ENCODE assay signal across 26 mouse cellular contexts in genomic region chr1:130085910-130086309, GRCm38 (mm10).
A peak's percentile ranks its signal among the peaks of the same experiment; 100 is the strongest.
DNase-seq lines count a peak whose midpoint lies in the region; ATAC-seq and TF ChIP-seq lines count a peak whose summit lies in the region.
"Had no signal": no experiment of that assay in that cellular context is flagged by ENCODE, and none has a peak within 500 bp of the region (broad histone marks: within the 10 kb centered on the region; RNA-seq: fewer than 3 reads in every experiment).

No protein-coding gene starts in this region.

- no peak for TF ChIP-seq CTCF in lung, embryonic 14.5 days (IDR thresholded peaks at IDR 0.05; ENCODE audit: low read depth)
- TF ChIP-seq CTCF in lung, postnatal 0 days (IDR thresholded peaks at IDR 0.05), result no peak

- DNase-seq in lung, embryonic 14.5 days, result peak; percentile 76
- no peak for DNase-seq in lung, postnatal 25 days (ENCODE audit: low spot score)
- DNase-seq in lung, postnatal 0 days (ENCODE audit: low spot score), result peak; percentile 21
- no peak for DNase-seq in lung, postnatal 10 days
- DNase-seq in layer of hippocampus, adult 9-10 months (ENCODE audit: low spot score), result peak; percentile 25
- DNase-seq in telencephalon, adult 2 months (ENCODE audit: low read depth, low spot score), result peak; percentile 10
- no peak for DNase-seq in cerebellum, adult 11-12 months
- DNase-seq: adrenal gland, adult 8-10 months; adrenal gland, postnatal 25 days; cerebellum, adult 18-20 months; cerebellum, adult 9-10 months; cerebellum, postnatal 14 days; forebrain, postnatal 0 days; gastrocnemius, adult 2 months; gastrocnemius, postnatal 14 days; heart, adult 11 months; heart, postnatal 10 days; heart, postnatal 36 days had no signal

- no peaks in the 10 kb centered on the region for H3K9me3 ChIP-seq in lung, embryonic 14.5 days (ENCODE audit: low read depth, low read length)
- no peaks in the 10 kb centered on the region for H3K9me3 ChIP-seq in lung, postnatal 0 days (ENCODE audit: low read length)
- H3K9me3 ChIP-seq: heart, embryonic 12.5 days; heart, embryonic 15.5 days; hindbrain, embryonic 10.5 days; hindbrain, embryonic 13.5 days had no signal

- no peaks in the 10 kb centered on the region for H3K27me3 ChIP-seq in lung, embryonic 14.5 days (ENCODE audit: insufficient read depth, low read length)
- H3K27me3 ChIP-seq in lung, postnatal 0 days (replicated peaks; ENCODE audit: insufficient read depth, low read length), result no peaks in the 10 kb centered on the region
- H3K27me3 ChIP-seq: heart, embryonic 12.5 days; heart, embryonic 15.5 days; hindbrain, embryonic 13.5 days had no signal

- ATAC-seq in lung, embryonic 14.5 days (ENCODE audit: insufficient read depth), result peak; percentile 74
- no peak for ATAC-seq in lung, postnatal 0 days
- ATAC-seq in inflammation-experienced regulatory T-cells, adult 6 months, result no peak
- ATAC-seq: activated CD4-positive, CD25-positive, alpha-beta regulatory T cell, adult 4 months; CD4-positive, CD25-positive, alpha-beta regulatory T cell, adult 4 months; forebrain, embryonic 14.5 days; forebrain, postnatal 0 days had no signal

- TF ChIP-seq EP300 in lung, postnatal 0 days (IDR thresholded peaks at IDR 0.05), result no peak

- H3K4me1 ChIP-seq in lung, embryonic 14.5 days (ENCODE audit: insufficient read depth), result no peaks in the 10 kb centered on the region
- H3K4me1 ChIP-seq in lung, postnatal 0 days (ENCODE audit: insufficient read depth, low read depth, low read length), result no peaks in the 10 kb centered on the region
- H3K4me1 ChIP-seq: heart, embryonic 12.5 days; heart, embryonic 15.5 days; hindbrain, embryonic 10.5 days; hindbrain, embryonic 13.5 days had no signal

- H3K9ac ChIP-seq in lung, embryonic 14.5 days, result no peak overlapping the region
- H3K9ac ChIP-seq in lung, postnatal 0 days (replicated peaks; ENCODE audit: low read depth), result no peak overlapping the region
- H3K9ac ChIP-seq: forebrain, postnatal 0 days; heart, embryonic 12.5 days; heart, embryonic 15.5 days; hindbrain, embryonic 13.5 days had no signal

- 36% methylated on average over 2 of the region's 2 CpGs for WGBS in lung, embryonic 14.5 days
- WGBS in lung, postnatal 0 days, result 63% methylated on average over 2 of the region's 2 CpGs

- H3K27ac ChIP-seq in lung, embryonic 14.5 days (ENCODE audit: low read depth), result no peak overlapping the region
- no peak overlapping the region for H3K27ac ChIP-seq in lung, postnatal 0 days (ENCODE audit: low read length)
- H3K27ac ChIP-seq: gastrocnemius, adult 2 months; heart, embryonic 15.5 days; hindbrain, embryonic 10.5 days; hindbrain, embryonic 13.5 days had no signal

- H3K4me2 ChIP-seq in lung, embryonic 14.5 days, result no peak overlapping the region
- no peak overlapping the region for H3K4me2 ChIP-seq in lung, postnatal 0 days (replicated peaks; ENCODE audit: low read depth, low read length)
- H3K4me2 ChIP-seq: heart, embryonic 12.5 days; heart, embryonic 15.5 days; hindbrain, embryonic 13.5 days had no signal

- no peaks in the 10 kb centered on the region for H3K36me3 ChIP-seq in lung, embryonic 14.5 days (ENCODE audit: insufficient read depth)
- H3K36me3 ChIP-seq in lung, postnatal 0 days (ENCODE audit: insufficient read depth, low read length), result no peaks in the 10 kb centered on the region
- H3K36me3 ChIP-seq: heart, embryonic 12.5 days; heart, embryonic 15.5 days; hindbrain, embryonic 10.5 days; hindbrain, embryonic 13.5 days had no signal

- H3K4me3 ChIP-seq in lung, embryonic 14.5 days (ENCODE audit: low read depth, low read length), result no peak overlapping the region
- H3K4me3 ChIP-seq in lung, postnatal 0 days (ENCODE audit: low read depth, low read length), result no peak overlapping the region
- H3K4me3 ChIP-seq: gastrocnemius, adult 2 months; heart, embryonic 12.5 days; heart, embryonic 15.5 days; hindbrain, embryonic 10.5 days; hindbrain, embryonic 13.5 days had no signal

Comparison
In these comparisons a context has a peak if more than half of its experiments do, and no peak if none do; other contexts are left out.
1. DNase-seq: peak in lung, embryonic 14.5 days (single experiment), lung, postnatal 0 days (single experiment), layer of hippocampus, adult 9-10 months (single experiment) and telencephalon, adult 2 months (single experiment); none in lung, postnatal 25 days (single experiment), lung, postnatal 10 days (single experiment) and cerebellum, adult 11-12 months (single experiment).